Mouse (Mus musculus) intestine, embryonic 14.5 days (tissue): ENCODE results near the gene Fam20b. TPM values are rescaled to one million over a fixed set of nuclear protein-coding genes. Genes with fewer than 3 reads are reported as not detected.

ENCODE experiments used
- ATAC-seq: fragments of 200-750 bp; cut with Nextera tagmentation; replicated peaks from 2 replicates; pipeline ENCODE4 v1.8.0; 2017; ENCODE audit warnings: low read depth, moderate number of reproducible peaks, moderate TSS enrichment, moderate library complexity; ENCODE audit not compliant: low FRiP score, low TSS enrichment
- DNase-seq: peaks from one replicate; pipeline ENCODE4 v3.0.0-alpha.2; 2018; ENCODE audit warnings: low spot score
- H3K27ac ChIP-seq: fragments of 300-500 bp; sonication (generic); 2 replicates; pipeline ENCODE4 v1.5.1; 2014; ENCODE audit warnings: low read depth, mild to moderate bottlenecking, control low read depth
- H3K27me3 ChIP-seq: fragments of 300-500 bp; sonication (generic); replicated peaks from 2 replicates; pipeline ENCODE4 v1.6.1; 2014; ENCODE audit warnings: low read length, control low read depth; ENCODE audit not compliant: control insufficient read depth, insufficient read depth
- H3K36me3 ChIP-seq: fragments of 300-500 bp; sonication (generic); 2 replicates; pipeline ENCODE4 v1.6.1; 2014; ENCODE audit warnings: low read length, control low read depth; ENCODE audit not compliant: control insufficient read depth, insufficient read depth
- H3K4me1 ChIP-seq: fragments of 300-500 bp; sonication (generic); replicated peaks from 2 replicates; pipeline ENCODE4 v1.6.1; 2014; ENCODE audit warnings: low read length, control low read depth, mixed read lengths; ENCODE audit not compliant: control insufficient read depth, insufficient read depth
- H3K4me2 ChIP-seq: fragments of 300-500 bp; sonication (generic); 2 replicates; pipeline ENCODE4 v1.6.1; 2014; ENCODE audit warnings: low read length
- H3K4me3 ChIP-seq: fragments of 300-500 bp; sonication (generic); 2 replicates; pipeline ENCODE4 v1.5.1; 2014; ENCODE audit warnings: low read depth, low read length, control low read depth, mixed read lengths
- H3K9ac ChIP-seq: fragments of 300-500 bp; sonication (generic); 2 replicates; pipeline ENCODE4 v1.6.1; 2014; ENCODE audit warnings: mild to moderate bottlenecking, low read length
- H3K9me3 ChIP-seq: fragments of 300-500 bp; sonication (generic); 2 replicates; pipeline ENCODE4 v1.6.1; 2016; ENCODE audit warnings: low read length, control low read depth; ENCODE audit not compliant: control insufficient read depth
- WGBS: fragments of 180-500 bp; shearing (Covaris S2); extraction: QIAGEN DNeasy Blood & Tissue Kit; methylation state at CpG from one replicate; pipeline ENCODE4 v1.1.7; 2014; 5-methylcytosine and 5-hydroxymethylcytosine counted together
- polyA plus RNA-seq: library from polyadenylated mRNA; unstranded; fragments of >200 nt; fragmentation: Nextera tagmentation; extraction: Ambion mirVana; gene quantifications from 2 replicates; pipeline ENCODE4 v1.2.1, GENCODE M21; 2014

Gene Fam20b
- polyA plus RNA-seq, 1 experiment from 2014 or later, result 44.3 TPM

DNA sequence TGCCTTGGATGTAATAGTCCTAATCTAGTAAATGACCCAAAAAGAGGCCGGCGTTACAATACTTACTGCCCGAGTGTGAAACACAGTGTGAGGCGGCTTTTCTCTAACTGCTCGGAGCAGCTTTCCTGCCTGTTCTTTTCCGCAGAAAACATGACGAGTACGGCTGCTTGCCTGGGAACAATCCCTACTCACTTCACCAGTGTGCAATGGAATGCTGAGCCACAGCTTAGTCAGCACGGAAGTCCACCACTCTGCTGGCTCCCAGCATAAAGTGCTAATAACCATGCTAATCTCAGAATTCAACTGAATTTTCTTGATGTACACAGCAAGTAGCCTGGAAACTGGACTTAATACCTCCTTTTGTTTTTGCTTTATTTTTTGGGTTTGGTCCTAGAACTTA lies 39.3 kb downstream of the Fam20b start:
- H3K4me2 ChIP-seq, result no peak overlapping the region
- no peak for ATAC-seq

DNA sequence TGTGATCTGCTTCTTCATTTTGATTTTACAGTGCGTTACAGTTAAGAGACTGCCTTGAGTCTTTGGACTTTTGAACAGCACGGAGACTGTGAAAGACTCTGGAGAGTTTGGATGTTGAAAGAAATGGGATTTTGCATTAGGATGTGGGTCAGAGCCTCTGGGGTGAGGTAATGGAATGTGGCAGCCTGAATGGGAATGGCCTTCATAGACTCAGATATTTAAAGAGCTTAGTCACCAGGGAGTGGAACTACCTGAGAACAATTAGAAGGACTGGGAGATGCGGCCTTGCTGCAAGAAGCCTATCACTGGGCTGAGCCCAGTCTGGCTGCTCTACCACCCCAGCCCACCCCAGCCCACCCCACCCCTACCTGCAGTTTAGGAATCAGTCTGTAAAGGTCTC lies 41.7 kb downstream of the Fam20b start:
- Histone ChIP-seq H3K27me3 (no peaks in the 10 kb centered on the region), H3K27ac (no peak overlapping the region), H3K4me1 (peaks cover 7% of the 10 kb centered on the region; the same call in 1 of the 2 replicates), H3K4me3 (no peak overlapping the region), H3K9me3 (no peaks in the 10 kb centered on the region), H3K9ac (no peak overlapping the region), H3K36me3 (peaks cover 33% of the 10 kb centered on the region), H3K4me2 (no peak overlapping the region)
- ATAC-seq, result no peak; the same call in 1 of the 2 replicates
- no peak for DNase-seq
- WGBS, result 90% methylated on average over 3 of the region's 3 CpGs

More for the DNA sequence above, 39.3 kb downstream of the Fam20b start:
- WGBS, result 89% methylated on average over 9 of the region's 9 CpGs
- Histone ChIP-seq H3K9me3 (no peaks in the 10 kb centered on the region), H3K36me3 (peaks cover 44% of the 10 kb centered on the region), H3K9ac (no peak overlapping the region), H3K27me3 (no peaks in the 10 kb centered on the region), H3K4me3 (no peak overlapping the region), H3K4me1 (peaks cover under 1% of the 10 kb centered on the region; the same call in 1 of the 2 replicates), H3K27ac (no peak overlapping the region)
- no peak for DNase-seq

DNA sequence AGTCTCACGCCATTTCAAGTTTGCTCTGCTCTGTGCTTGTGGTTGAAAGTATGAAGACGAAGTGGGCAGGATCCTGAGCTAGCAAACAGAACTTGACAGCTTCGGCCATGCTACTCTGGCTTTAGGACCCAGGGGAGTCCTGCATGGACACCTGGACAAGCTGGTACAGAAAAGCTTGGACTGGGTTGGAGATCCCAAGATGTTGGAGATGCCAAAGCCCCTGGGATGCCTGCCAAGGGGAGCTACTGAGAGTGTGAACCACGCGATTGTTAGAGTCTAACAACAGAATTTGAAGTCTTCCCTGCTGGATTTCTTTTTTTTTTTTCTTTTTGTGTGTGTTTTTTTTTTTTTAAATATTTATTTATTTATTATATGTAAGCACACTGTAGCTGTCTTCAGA lies 42.3 kb downstream of the Fam20b start:
- no peak for ATAC-seq
- Histone ChIP-seq H3K4me2 (no peak overlapping the region), H3K4me3 (no peak overlapping the region), H3K36me3 (peaks cover 29% of the 10 kb centered on the region), H3K9ac (no peak overlapping the region), H3K27me3 (no peaks in the 10 kb centered on the region), H3K4me1 (peaks cover 7% of the 10 kb centered on the region; the same call in 1 of the 2 replicates), H3K27ac (no peak overlapping the region), H3K9me3 (no peaks in the 10 kb centered on the region)
- 90% methylated on average over 5 of the region's 5 CpGs for WGBS
- DNase-seq, result no peak

DNA sequence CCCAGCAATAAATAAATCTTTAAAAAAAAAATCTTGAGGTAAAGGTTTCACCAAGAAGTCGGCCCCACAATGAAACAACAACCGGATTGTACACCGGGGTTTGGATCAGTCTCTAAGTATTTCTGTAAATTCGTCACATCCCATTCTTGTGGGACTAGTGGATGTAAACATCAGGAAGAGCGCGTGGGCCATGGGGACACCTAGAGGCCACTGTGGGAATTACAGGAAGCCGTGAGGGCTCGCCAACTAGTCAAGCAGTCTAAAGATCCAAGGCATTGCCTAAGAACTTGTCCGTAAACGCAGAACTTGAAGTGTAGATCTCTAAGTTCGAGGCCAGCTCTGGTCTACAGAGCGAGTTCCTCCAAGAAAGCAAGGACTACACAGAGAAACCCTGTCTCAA lies 42.7 kb downstream of the Fam20b start:
- no peak overlapping the region for H3K4me3 ChIP-seq
- H3K27ac ChIP-seq, result no peak overlapping the region
- 36% methylated on average over 12 of the region's 12 CpGs for WGBS
- DNase-seq, result peak; percentile 77
- no peaks in the 10 kb centered on the region for H3K27me3 ChIP-seq
- H3K36me3 ChIP-seq, result peaks cover 26% of the 10 kb centered on the region
- H3K9ac ChIP-seq, result no peak overlapping the region
- no peak overlapping the region for H3K4me2 ChIP-seq
- peaks cover 7% of the 10 kb centered on the region; the same call in 1 of the 2 replicates for H3K4me1 ChIP-seq
- no peaks in the 10 kb centered on the region for H3K9me3 ChIP-seq
- no peak for ATAC-seq

DNA sequence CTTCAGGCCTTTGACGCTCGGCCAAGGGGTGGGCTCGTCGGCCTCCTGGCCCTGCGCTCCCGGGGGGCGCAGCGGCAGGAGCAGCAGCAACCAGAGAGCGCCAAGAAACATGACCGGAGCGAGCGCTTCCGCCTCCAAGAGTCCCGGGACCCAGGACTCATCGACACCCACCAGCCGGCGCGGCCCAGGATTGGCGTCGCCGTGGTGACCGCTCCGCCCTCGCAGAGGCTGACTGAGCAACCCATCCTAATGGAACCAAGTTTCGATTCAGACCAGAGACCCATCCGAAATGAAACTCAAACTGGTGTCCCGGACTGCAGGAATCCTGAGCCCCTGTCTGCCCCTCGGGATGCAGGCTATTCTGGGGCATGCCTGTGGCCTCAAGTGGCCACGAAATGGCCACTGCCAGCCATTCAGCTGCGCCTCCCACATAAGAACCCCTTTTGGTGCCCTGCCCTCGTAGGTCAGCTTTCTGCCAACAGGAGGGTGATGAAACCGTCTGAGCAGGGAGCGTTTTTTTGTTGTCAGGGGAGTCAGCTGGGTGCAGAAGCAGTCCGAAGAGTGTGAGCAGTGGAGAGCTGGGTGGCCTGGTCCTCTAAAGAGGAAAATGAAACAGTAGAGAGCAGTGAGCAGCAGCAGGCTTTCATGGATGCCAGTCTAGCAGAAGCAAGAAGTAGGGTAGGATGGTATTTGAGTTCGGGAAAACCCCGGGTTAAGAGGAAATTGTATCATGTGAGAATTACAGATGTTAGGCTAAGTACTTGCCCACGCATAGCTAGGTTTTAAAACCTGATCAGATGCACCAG lies 44.5 kb downstream of the Fam20b start, which contains the start of gene Tor3a:
Gene Tor3a, minus strand, starts transcription at position 162 of the 806 bp plus-strand sequence.
- Histone ChIP-seq H3K4me1 (peaks cover 7% of the 10 kb centered on the region; the same call in 1 of the 2 replicates), H3K27ac (no peak within 1 kb of the TSS), H3K9ac (peak within 1 kb of the TSS; percentile 48), H3K4me3 (peak within 1 kb of the TSS; percentile 62), H3K4me2 (peak within 1 kb of the TSS; percentile 100), H3K9me3 (no peaks in the 10 kb centered on the region), H3K27me3 (no peaks in the 10 kb centered on the region), H3K36me3 (peaks cover 8% of the 10 kb centered on the region; the same call in 1 of the 2 replicates)
- DNase-seq, result peak; percentile 83
- ATAC-seq, result peak; percentile 67; the same call in 1 of the 2 replicates
- 8% methylated on average over 37 of the region's 37 CpGs for WGBS

DNA sequence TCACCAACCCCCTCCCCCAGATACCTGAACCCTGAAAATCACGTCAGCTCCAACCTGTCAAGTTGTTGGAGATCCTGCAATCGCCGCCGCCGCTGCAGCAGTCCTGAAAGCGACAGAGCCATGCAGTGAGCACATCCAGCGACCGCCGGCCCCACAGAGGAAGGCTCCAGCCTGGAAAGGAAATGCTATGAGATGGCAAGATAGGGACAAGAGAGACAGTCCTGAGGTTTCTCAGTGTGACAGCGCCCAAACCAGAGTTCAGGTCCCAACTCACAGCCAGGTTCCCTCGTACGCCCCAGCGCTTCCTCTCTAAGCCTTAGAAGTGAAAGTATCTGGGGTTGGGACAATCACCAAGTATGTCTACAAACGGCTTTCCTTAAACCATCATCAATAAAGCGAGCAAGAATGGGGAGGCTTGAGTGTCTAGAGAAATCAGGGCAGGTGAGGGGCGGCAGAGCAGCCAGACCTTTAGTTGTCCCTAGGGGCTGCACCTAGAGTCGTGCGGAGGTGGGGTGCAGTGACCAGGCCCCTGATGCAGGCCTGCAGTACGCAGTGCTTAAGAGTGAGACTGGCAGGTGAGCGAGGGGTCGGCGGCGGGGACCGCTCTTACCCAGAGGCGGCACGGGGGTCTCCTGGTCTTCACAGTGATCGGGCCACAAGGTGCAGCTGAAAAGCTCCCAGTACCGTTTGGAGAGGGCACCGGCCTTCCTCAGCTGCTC lies 45.3 kb downstream of the Fam20b start:
- peak overlapping the region; percentile 62 for H3K4me3 ChIP-seq
- peak overlapping the region; percentile 100 for H3K4me2 ChIP-seq
- DNase-seq (peak; percentile 75), ATAC-seq (0 out of 2 replicates have a peak, but pooled peaks have one; percentile 21)
- no peak overlapping the region for H3K27ac ChIP-seq
- H3K9ac ChIP-seq, result peak overlapping the region; percentile 48
- 3% methylated on average over 29 of the region's 29 CpGs for WGBS
- peaks cover 7% of the 10 kb centered on the region; the same call in 1 of the 2 replicates for H3K4me1 ChIP-seq
- no peaks in the 10 kb centered on the region for H3K27me3 ChIP-seq
- H3K9me3 ChIP-seq, result no peaks in the 10 kb centered on the region
- peaks cover under 1% of the 10 kb centered on the region; the same call in 1 of the 2 replicates for H3K36me3 ChIP-seq

DNA sequence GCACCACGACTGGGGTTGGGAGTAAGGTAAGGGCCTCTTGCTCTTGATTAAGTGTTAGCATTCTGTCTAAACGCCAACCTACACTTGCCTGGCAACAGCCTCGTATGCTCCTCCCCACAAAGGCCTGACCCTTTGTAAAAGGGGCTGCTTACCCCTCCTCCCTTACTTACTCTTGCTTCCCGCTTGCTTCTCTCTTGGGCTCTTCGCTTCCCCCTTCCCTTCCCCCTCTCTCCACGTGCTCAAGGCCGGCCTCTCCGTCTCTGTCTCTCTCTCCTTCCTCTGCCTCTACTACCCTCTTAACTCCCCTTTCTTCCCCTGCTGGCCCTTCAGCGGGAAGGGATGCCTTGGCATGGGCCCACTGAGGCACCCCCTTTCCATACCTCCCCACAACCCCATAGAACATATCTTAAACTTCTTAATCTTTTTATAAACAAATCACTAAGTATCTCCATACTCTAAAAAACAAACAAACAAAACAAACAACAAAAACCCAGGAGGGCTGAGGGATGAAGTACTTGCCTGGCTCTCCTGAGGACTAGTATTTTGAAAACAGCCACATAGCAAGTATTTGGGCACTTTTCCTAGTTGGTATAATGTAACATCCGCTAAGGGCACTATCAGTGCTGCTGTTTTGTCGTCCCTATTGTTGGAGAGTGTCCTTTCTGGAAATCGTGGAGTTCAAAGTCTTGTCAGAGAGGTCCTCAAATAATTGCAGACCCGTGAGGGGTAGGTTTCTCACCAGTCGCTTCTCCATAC lies 46.0 kb downstream of the Fam20b start:
- Histone ChIP-seq H3K9ac (peak overlapping the region; percentile 48), H3K4me1 (peaks cover 7% of the 10 kb centered on the region; the same call in 1 of the 2 replicates), H3K27ac (no peak overlapping the region), H3K9me3 (no peaks in the 10 kb centered on the region), H3K36me3 (no peaks in the 10 kb centered on the region), H3K4me3 (peak overlapping the region; percentile 62), H3K27me3 (no peaks in the 10 kb centered on the region), H3K4me2 (peak overlapping the region; percentile 100)
- ATAC-seq (no peak), DNase-seq (no peak)
- 16% methylated on average over 14 of the region's 14 CpGs for WGBS

DNA sequence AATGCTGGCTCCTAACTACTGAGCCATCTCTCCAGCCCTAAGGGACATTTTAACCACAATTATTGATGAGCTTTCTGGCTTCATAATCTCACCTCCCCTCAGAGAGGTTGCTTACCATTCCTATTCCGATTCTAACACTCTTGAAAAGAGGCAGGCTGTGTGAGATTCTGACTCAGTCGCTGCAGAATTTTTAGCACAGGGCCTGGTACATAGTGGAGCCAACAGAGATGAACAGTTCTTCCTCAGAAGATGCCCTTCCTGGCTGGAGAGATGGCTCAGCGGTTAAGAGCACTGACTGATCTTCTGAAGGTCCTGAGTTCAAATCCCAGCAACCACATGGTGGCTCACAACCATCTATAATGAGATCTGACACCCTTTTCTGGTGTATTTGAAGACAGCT lies 47.0 kb downstream of the Fam20b start:
- H3K9ac ChIP-seq, result no peak overlapping the region
- ATAC-seq (no peak), DNase-seq (no peak)
- no peak overlapping the region for H3K27ac ChIP-seq
- no peaks in the 10 kb centered on the region for H3K36me3 ChIP-seq
- no peak overlapping the region for H3K4me2 ChIP-seq
- H3K4me3 ChIP-seq, result no peak overlapping the region
- H3K4me1 ChIP-seq, result peaks cover 7% of the 10 kb centered on the region; the same call in 1 of the 2 replicates
- no peaks in the 10 kb centered on the region for H3K9me3 ChIP-seq
- 87% methylated on average over 3 of the region's 3 CpGs for WGBS
- H3K27me3 ChIP-seq, result no peaks in the 10 kb centered on the region
